Mouse (Mus musculus) neural tube, embryonic 14.5 days (tissue): ENCODE results near the gene Exosc8. TPM values are rescaled to one million over a fixed set of nuclear protein-coding genes. Genes with fewer than 3 reads are reported as not detected.

Experiments used
- ATAC-seq: fragments of 200-750 bp; cut with Nextera tagmentation; 2 replicates; pipeline ENCODE4 v1.8.0; 2017; ENCODE audit warnings: low read depth, mild to moderate bottlenecking, moderate TSS enrichment, moderate library complexity
- H3K27ac ChIP-seq: fragments of 300-500 bp; sonication (generic); 2 replicates; pipeline ENCODE4 v1.5.1; 2014; ENCODE audit warnings: low read depth, mild to moderate bottlenecking, control low read depth, low read length, moderate library complexity, mixed read lengths
- H3K27me3 ChIP-seq: fragments of 300-500 bp; sonication (generic); 2 replicates; pipeline ENCODE4 v1.6.1; 2014; ENCODE audit warnings: low read length; ENCODE audit not compliant: control insufficient read depth, insufficient read depth
- H3K36me3 ChIP-seq: fragments of 300-500 bp; sonication (generic); 2 replicates; pipeline ENCODE4 v1.6.1; 2014; ENCODE audit warnings: low read length, mixed read lengths; ENCODE audit not compliant: control insufficient read depth, insufficient read depth
- H3K4me1 ChIP-seq: fragments of 300-500 bp; sonication (generic); 2 replicates; pipeline ENCODE4 v1.6.1; 2014; ENCODE audit warnings: low read length; ENCODE audit not compliant: control insufficient read depth, insufficient read depth
- H3K4me2 ChIP-seq: fragments of 300-500 bp; sonication (generic); 2 replicates; pipeline ENCODE4 v1.6.1; 2014; ENCODE audit warnings: mild to moderate bottlenecking, low read depth, low read length, control low read depth
- H3K4me3 ChIP-seq: fragments of 300-500 bp; sonication (generic); 2 replicates; pipeline ENCODE4 v1.5.1; 2014; ENCODE audit warnings: low read depth, low read length, control low read depth, mixed read lengths
- H3K9ac ChIP-seq: fragments of 300-500 bp; sonication (generic); replicated peaks from 2 replicates; pipeline ENCODE4 v1.6.1; 2014; ENCODE audit warnings: low read depth, mild to moderate bottlenecking, control low read depth, low read length, mixed read lengths
- H3K9me3 ChIP-seq: fragments of 300-500 bp; sonication (generic); 2 replicates; pipeline ENCODE4 v1.6.1; 2016; ENCODE audit warnings: low read length; ENCODE audit not compliant: control insufficient read depth
- WGBS: fragments of 180-500 bp; shearing (Covaris S2); extraction: QIAGEN DNeasy Blood & Tissue Kit; methylation state at CpG from one replicate; pipeline ENCODE4 v1.1.7; 2014; 5-methylcytosine and 5-hydroxymethylcytosine counted together
- polyA plus RNA-seq: library from polyadenylated mRNA; unstranded; fragments of >200 nt; fragmentation: Nextera tagmentation; extraction: Ambion mirVana; gene quantifications from 2 replicates; pipeline ENCODE4 v1.2.1, GENCODE M21; 2014

Exosc8 gene
- polyA plus RNA-seq, 1 experiment from 2014 or later: 77.7 TPM

GRCm38 (mm10) chr3:54741965-54742364 lies 6.8 kb upstream of the Exosc8 start:
- WGBS: 98% methylated on average over 11 of the region's 11 CpGs
- H3K36me3 ChIP-seq: peaks cover 52% of the 10 kb centered on the region
- no peaks in the 10 kb centered on the region for H3K4me1 ChIP-seq
- no peak overlapping the region for H3K4me3 ChIP-seq
- ATAC-seq: no peak
- no peaks in the 10 kb centered on the region for H3K9me3 ChIP-seq
- H3K9ac ChIP-seq: no peak overlapping the region
- no peaks in the 10 kb centered on the region for H3K27me3 ChIP-seq
- H3K4me2 ChIP-seq: no peak overlapping the region
- H3K27ac ChIP-seq: no peak overlapping the region

GRCm38 (mm10) chr3:54737317-54737716 lies 2.1 kb upstream of the Exosc8 start:
- H3K27ac ChIP-seq: no peak overlapping the region
- H3K9me3 ChIP-seq: no peaks in the 10 kb centered on the region
- ATAC-seq: no peak
- peaks cover 11% of the 10 kb centered on the region for H3K36me3 ChIP-seq
- H3K4me3 ChIP-seq: no peak overlapping the region
- no peaks in the 10 kb centered on the region for H3K27me3 ChIP-seq
- no peak overlapping the region for H3K4me2 ChIP-seq
- 96% methylated on average over 8 of the region's 8 CpGs for WGBS
- peaks cover 8% of the 10 kb centered on the region; the same call in 1 of the 2 replicates for H3K4me1 ChIP-seq
- no peak overlapping the region for H3K9ac ChIP-seq

- Histone ChIP-seq H3K4me2 (peak overlapping the region; percentile 75), H3K9ac (peak overlapping the region; percentile 72), H3K4me3 (peak overlapping the region; percentile 76), H3K27ac (peak overlapping the region; percentile 94), H3K36me3 (peaks cover 2% of the 10 kb centered on the region), H3K4me1 (peaks cover 8% of the 10 kb centered on the region; the same call in 1 of the 2 replicates), H3K9me3 (no peaks in the 10 kb centered on the region), H3K27me3 (no peaks in the 10 kb centered on the region)
- 60% methylated on average over 18 of the region's 18 CpGs for WGBS
- ATAC-seq: no peak
Observed at GRCm38 (mm10) chr3:54736101-54736927, 1.1 kb upstream of the Exosc8 start.

GRCm38 (mm10) chr3:54734411-54735246 lies 564 bp downstream of the Exosc8 start:
- peaks cover 7% of the 10 kb centered on the region; the same call in 1 of the 2 replicates for H3K36me3 ChIP-seq
- peaks cover 8% of the 10 kb centered on the region; the same call in 1 of the 2 replicates for H3K4me1 ChIP-seq
- H3K27ac ChIP-seq: peak overlapping the region; percentile 94
- H3K9ac ChIP-seq: peak overlapping the region; percentile 72
- no peaks in the 10 kb centered on the region for H3K9me3 ChIP-seq
- under 1% methylated on average over 60 of the region's 84 CpGs for WGBS
- H3K4me3 ChIP-seq: peak overlapping the region; percentile 76
- peak overlapping the region; percentile 75 for H3K4me2 ChIP-seq
- H3K27me3 ChIP-seq: no peaks in the 10 kb centered on the region
- ATAC-seq: peak; percentile 95

- no peak overlapping the region for H3K27ac ChIP-seq
- no peaks in the 10 kb centered on the region for H3K9me3 ChIP-seq
- H3K36me3 ChIP-seq: peaks cover 27% of the 10 kb centered on the region
- H3K4me3 ChIP-seq: no peak overlapping the region
- H3K9ac ChIP-seq: no peak overlapping the region
- WGBS: 97% methylated on average over 4 of the region's 4 CpGs
- no peaks in the 10 kb centered on the region for H3K27me3 ChIP-seq
- no peak for ATAC-seq
- no peak overlapping the region for H3K4me2 ChIP-seq
- peaks cover 8% of the 10 kb centered on the region; the same call in 1 of the 2 replicates for H3K4me1 ChIP-seq
Observed at GRCm38 (mm10) chr3:54732371-54732770, 2.8 kb downstream of the Exosc8 start.

- Histone ChIP-seq H3K4me3 (no peak overlapping the region), H3K27me3 (no peaks in the 10 kb centered on the region), H3K4me2 (no peak overlapping the region), H3K9ac (no peak overlapping the region), H3K27ac (no peak overlapping the region), H3K9me3 (no peaks in the 10 kb centered on the region), H3K4me1 (peaks cover 8% of the 10 kb centered on the region; the same call in 1 of the 2 replicates), H3K36me3 (peaks cover 33% of the 10 kb centered on the region)
- 85% methylated on average over 8 of the region's 8 CpGs for WGBS
- ATAC-seq: no peak
Observed at GRCm38 (mm10) chr3:54731626-54732150, 3.5 kb downstream of the Exosc8 start.

- ATAC-seq: no peak
- peaks cover 35% of the 10 kb centered on the region for H3K36me3 ChIP-seq
- H3K4me2 ChIP-seq: no peak overlapping the region
- WGBS: 93% methylated on average over 6 of the region's 6 CpGs
- no peaks in the 10 kb centered on the region for H3K9me3 ChIP-seq
- no peak overlapping the region for H3K27ac ChIP-seq
- H3K27me3 ChIP-seq: no peaks in the 10 kb centered on the region
- no peaks in the 10 kb centered on the region for H3K4me1 ChIP-seq
- H3K4me3 ChIP-seq: no peak overlapping the region
- no peak overlapping the region for H3K9ac ChIP-seq
Observed at GRCm38 (mm10) chr3:54728100-54728499, 7.1 kb downstream of the Exosc8 start.

- Histone ChIP-seq H3K9me3 (no peaks in the 10 kb centered on the region), H3K27ac (no peak overlapping the region), H3K4me2 (no peak overlapping the region), H3K4me3 (no peak overlapping the region), H3K36me3 (peaks cover 38% of the 10 kb centered on the region), H3K27me3 (no peaks in the 10 kb centered on the region), H3K4me1 (no peaks in the 10 kb centered on the region), H3K9ac (no peak overlapping the region)
- no peak for ATAC-seq
- whole genome bisulfite sequencing: 93% methylated on average over 2 of the region's 2 CpGs
Observed at GRCm38 (mm10) chr3:54727588-54727987, 7.6 kb downstream of the Exosc8 start.
